Mouse (Mus musculus): ENCODE measurements around the gene Dbndd2. TPM values are rescaled to one million over a fixed set of nuclear protein-coding genes. Genes with fewer than 3 reads are reported as not detected.

The Dbndd2 gene
- polyA plus RNA-seq, 1 experiment from 2014 or later: 44.6 TPM

DNA sequence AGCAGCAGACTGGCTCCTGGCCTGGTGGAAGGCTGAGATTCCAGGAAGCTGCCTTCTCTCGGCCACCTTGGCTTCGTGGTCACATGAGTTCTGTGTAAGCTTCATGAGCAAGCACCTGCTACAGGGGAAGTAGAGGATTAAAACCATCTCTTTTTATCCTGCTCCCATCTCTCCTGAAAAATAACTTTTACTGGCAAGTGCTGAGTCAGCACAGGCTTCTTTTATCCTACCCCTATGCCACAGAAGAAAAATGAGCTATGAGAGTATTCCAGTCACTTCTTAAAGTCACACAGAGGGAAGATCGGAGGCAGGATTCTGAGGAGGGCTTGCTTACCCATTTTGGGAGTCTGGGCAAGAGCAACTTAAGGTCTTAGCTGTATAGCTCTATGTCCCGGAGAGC, 51.1 kb downstream of the Dbndd2 start:
- no peaks in the 10 kb centered on the region for H3K36me3 ChIP-seq (ENCODE audit: insufficient read depth, low read length)
- H3K4me2 ChIP-seq (replicated peaks; ENCODE audit: low read depth, low read length): no peak overlapping the region
- H3K27ac ChIP-seq (ENCODE audit: low read length): no peak overlapping the region
- WGBS: 61% methylated on average over 4 of the region's 4 CpGs
- H3K9me3 ChIP-seq (ENCODE audit: low read length): no peaks in the 10 kb centered on the region
- H3K27me3 ChIP-seq (replicated peaks; ENCODE audit: insufficient read depth, low read length): no peaks in the 10 kb centered on the region
- H3K9ac ChIP-seq (replicated peaks; ENCODE audit: low read depth): no peak overlapping the region
- ATAC-seq (no peak), DNase-seq (ENCODE audit: low spot score) (no peak)
- no peak for TF ChIP-seq CTCF (IDR thresholded peaks at IDR 0.05)
- TF ChIP-seq EP300 (IDR thresholded peaks at IDR 0.05): no peak
- H3K4me1 ChIP-seq (ENCODE audit: insufficient read depth, low read depth, low read length): no peaks in the 10 kb centered on the region
- H3K4me3 ChIP-seq (ENCODE audit: low read depth, low read length): no peak overlapping the region

DNA sequence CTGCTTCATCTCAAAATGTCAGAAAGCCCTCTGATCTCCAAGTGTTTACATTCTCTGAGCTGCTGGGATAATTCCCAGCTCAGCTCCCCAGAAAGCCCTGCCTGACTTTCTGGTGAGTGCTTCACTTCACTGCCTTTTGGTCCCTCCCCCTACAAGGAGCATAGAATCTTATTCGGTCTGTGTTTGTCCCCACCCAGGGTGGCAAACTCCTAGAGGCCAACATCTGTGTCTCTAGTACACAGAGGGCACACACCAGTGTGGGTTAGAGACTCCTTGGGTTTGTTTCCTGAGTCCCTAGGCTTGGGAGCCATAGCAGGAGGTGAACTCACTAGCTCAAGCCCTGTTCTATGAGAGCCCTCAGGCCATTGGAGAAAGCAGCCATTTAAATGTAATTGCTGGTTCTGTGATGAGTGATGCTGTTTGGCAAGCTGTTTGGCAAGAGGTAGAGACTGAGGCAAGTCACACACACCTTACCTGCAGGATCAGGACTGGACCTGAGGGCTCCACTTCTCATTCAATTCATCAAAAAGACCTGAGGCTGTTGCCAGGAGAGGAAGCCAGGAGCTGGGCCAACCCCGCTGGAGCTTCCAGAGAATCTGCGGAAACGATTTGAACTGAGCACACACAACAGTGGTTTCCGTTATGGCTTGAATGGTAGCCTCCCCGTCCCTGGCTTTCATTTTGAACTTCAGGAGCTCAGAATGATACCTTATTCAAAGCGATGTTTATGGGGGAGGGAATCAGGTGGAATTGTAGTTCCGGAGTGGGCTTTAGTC, 54.9 kb downstream of the Dbndd2 start:
- WGBS: 20% methylated on average over 8 of the region's 8 CpGs
- DNase-seq (ENCODE audit: low spot score): peak; percentile 31

DNA sequence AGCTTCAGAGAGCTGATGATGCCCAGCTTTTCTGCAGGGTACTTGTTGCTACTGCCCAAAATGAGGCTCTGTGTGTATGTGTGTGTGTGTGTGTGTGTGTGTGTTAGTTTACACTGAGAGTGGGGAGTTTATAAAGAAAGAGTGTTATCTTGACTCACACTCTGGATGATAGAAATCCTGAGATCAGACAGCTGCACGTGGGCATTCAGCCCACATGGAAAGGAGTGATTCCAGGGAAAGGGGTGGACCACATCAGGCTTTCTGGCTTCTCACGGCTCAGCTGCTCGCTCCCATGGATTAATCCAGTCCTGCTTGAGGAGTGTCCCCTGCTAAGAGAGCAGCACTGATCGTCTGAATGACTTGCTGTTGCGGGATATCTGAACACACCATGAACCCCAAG, 56.2 kb downstream of the Dbndd2 start:
- WGBS: 57% methylated on average over 5 of the region's 5 CpGs
- TF ChIP-seq EP300 (IDR thresholded peaks at IDR 0.05) (no peak), CTCF (IDR thresholded peaks at IDR 0.05) (no peak)
- Histone ChIP-seq H3K9me3 (ENCODE audit: low read length) (no peaks in the 10 kb centered on the region), H3K27me3 (replicated peaks; ENCODE audit: insufficient read depth, low read length) (no peaks in the 10 kb centered on the region), H3K9ac (replicated peaks; ENCODE audit: low read depth) (no peak overlapping the region), H3K4me2 (replicated peaks; ENCODE audit: low read depth, low read length) (no peak overlapping the region), H3K27ac (ENCODE audit: low read length) (no peak overlapping the region), H3K36me3 (ENCODE audit: insufficient read depth, low read length) (no peaks in the 10 kb centered on the region), H3K4me3 (ENCODE audit: low read depth, low read length) (no peak overlapping the region), H3K4me1 (ENCODE audit: insufficient read depth, low read depth, low read length) (no peaks in the 10 kb centered on the region)
- ATAC-seq (no peak), DNase-seq (ENCODE audit: low spot score) (no peak)

More for the DNA sequence above, 54.9 kb downstream of the Dbndd2 start:
- Histone ChIP-seq H3K27me3 (replicated peaks; ENCODE audit: insufficient read depth, low read length) (no peaks in the 10 kb centered on the region), H3K4me2 (replicated peaks; ENCODE audit: low read depth, low read length) (no peak overlapping the region), H3K4me1 (ENCODE audit: insufficient read depth, low read depth, low read length) (no peaks in the 10 kb centered on the region), H3K9me3 (ENCODE audit: low read length) (no peaks in the 10 kb centered on the region), H3K36me3 (ENCODE audit: insufficient read depth, low read length) (no peaks in the 10 kb centered on the region), H3K27ac (ENCODE audit: low read length) (no peak overlapping the region), H3K9ac (replicated peaks; ENCODE audit: low read depth) (no peak overlapping the region), H3K4me3 (ENCODE audit: low read depth, low read length) (no peak overlapping the region)
- TF ChIP-seq CTCF (IDR thresholded peaks at IDR 0.05) (no peak), EP300 (IDR thresholded peaks at IDR 0.05) (no peak)
- peak; percentile 46 for ATAC-seq

- H3K36me3 ChIP-seq (ENCODE audit: insufficient read depth, low read length): no peaks in the 10 kb centered on the region
- 71% methylated on average over 7 of the region's 7 CpGs for WGBS
These were observed 56.7 kb downstream of the Dbndd2 start for GRCm38 (mm10) chr2:164542598-164542997.

More at GRCm38 (mm10) chr2:164542598-164542997, 56.7 kb downstream of the Dbndd2 start:
- TF ChIP-seq CTCF (IDR thresholded peaks at IDR 0.05) (no peak), EP300 (IDR thresholded peaks at IDR 0.05) (no peak)
- H3K4me1 ChIP-seq (ENCODE audit: insufficient read depth, low read depth, low read length): no peaks in the 10 kb centered on the region
- no peak overlapping the region for H3K27ac ChIP-seq (ENCODE audit: low read length)
- no peak for DNase-seq (ENCODE audit: low spot score)
- H3K4me2 ChIP-seq (replicated peaks; ENCODE audit: low read depth, low read length): no peak overlapping the region
- H3K27me3 ChIP-seq (replicated peaks; ENCODE audit: insufficient read depth, low read length): no peaks in the 10 kb centered on the region
- ATAC-seq: no peak
- H3K9ac ChIP-seq (replicated peaks; ENCODE audit: low read depth): no peak overlapping the region
- no peak overlapping the region for H3K4me3 ChIP-seq (ENCODE audit: low read depth, low read length)
- H3K9me3 ChIP-seq (ENCODE audit: low read length): no peaks in the 10 kb centered on the region

Other genes with a start within 250 kb of the Dbndd2 start
- not detected in 2 replicates for gene Svs2, start 247.6 kb upstream of the Dbndd2 start, polyA plus RNA-seq (2015; fragmentation: Nextera tagmentation; extraction: Ambion mirVana)
- not detected in 2 replicates for gene Svs3b, start 229.5 kb upstream of the Dbndd2 start, polyA plus RNA-seq (2015; fragmentation: Nextera tagmentation; extraction: Ambion mirVana)
- gene Svs4, start 207.6 kb upstream of the Dbndd2 start, polyA plus RNA-seq (2015; fragmentation: Nextera tagmentation; extraction: Ambion mirVana): not detected in 2 replicates
- not detected in 2 replicates for gene Svs3a, start 196.8 kb upstream of the Dbndd2 start, polyA plus RNA-seq (2015; fragmentation: Nextera tagmentation; extraction: Ambion mirVana)
- not detected in 2 replicates for gene Svs6, start 169.4 kb upstream of the Dbndd2 start, polyA plus RNA-seq (2015; fragmentation: Nextera tagmentation; extraction: Ambion mirVana)
- gene Svs5, start 153.4 kb upstream of the Dbndd2 start, polyA plus RNA-seq (2015; fragmentation: Nextera tagmentation; extraction: Ambion mirVana): not detected in 2 replicates
- gene Slpi, start 97.0 kb upstream of the Dbndd2 start, polyA plus RNA-seq (2015; fragmentation: Nextera tagmentation; extraction: Ambion mirVana): 79.5 and 106 TPM in 2 replicates
- 29.7 and 42.6 TPM in 2 replicates for gene Rbpjl, start 83.0 kb upstream of the Dbndd2 start, polyA plus RNA-seq (2015; fragmentation: Nextera tagmentation; extraction: Ambion mirVana)
- gene Matn4, start 80.9 kb upstream of the Dbndd2 start, polyA plus RNA-seq (2015; fragmentation: Nextera tagmentation; extraction: Ambion mirVana): 71.4 and 81.2 TPM in 2 replicates
- 217 and 289 TPM in 2 replicates for gene Sdc4, start 42.2 kb upstream of the Dbndd2 start, polyA plus RNA-seq (2015; fragmentation: Nextera tagmentation; extraction: Ambion mirVana)
- 63.5 and 66.2 TPM in 2 replicates for gene Sys1, start 29.1 kb upstream of the Dbndd2 start, polyA plus RNA-seq (2015; fragmentation: Nextera tagmentation; extraction: Ambion mirVana)
- gene Gm20458, start 25.1 kb upstream of the Dbndd2 start, polyA plus RNA-seq (2015; fragmentation: Nextera tagmentation; extraction: Ambion mirVana): 23.5 and 32.9 TPM in 2 replicates
- not detected in 2 replicates for gene Trp53tg5, start 12.4 kb upstream of the Dbndd2 start, polyA plus RNA-seq (2015; fragmentation: Nextera tagmentation; extraction: Ambion mirVana)
- 45.5 and 54.8 TPM in 2 replicates for gene Pigt, start 11.4 kb downstream of the Dbndd2 start, polyA plus RNA-seq (2015; fragmentation: Nextera tagmentation; extraction: Ambion mirVana)
- 1,345 and 1,354 TPM in 2 replicates for gene Wfdc2, start 76.3 kb downstream of the Dbndd2 start, polyA plus RNA-seq (2015; fragmentation: Nextera tagmentation; extraction: Ambion mirVana)
- gene Spint3, start 87.4 kb downstream of the Dbndd2 start, polyA plus RNA-seq (2015; fragmentation: Nextera tagmentation; extraction: Ambion mirVana): not detected in 2 replicates
- gene Wfdc6a, start 99.3 kb downstream of the Dbndd2 start, polyA plus RNA-seq (2015; fragmentation: Nextera tagmentation; extraction: Ambion mirVana): 0.93 and 1.0 TPM in 2 replicates
- not detected in 2 replicates for gene Eppin, start 107.5 kb downstream of the Dbndd2 start, polyA plus RNA-seq (2015; fragmentation: Nextera tagmentation; extraction: Ambion mirVana)
- gene Wfdc6b, start 127.4 kb downstream of the Dbndd2 start, polyA plus RNA-seq (2015; fragmentation: Nextera tagmentation; extraction: Ambion mirVana): 0.90 and 1.3 TPM in 2 replicates
- gene Wfdc8, start 127.5 kb downstream of the Dbndd2 start, polyA plus RNA-seq (2015; fragmentation: Nextera tagmentation; extraction: Ambion mirVana): 0.36 and 0.43 TPM in 2 replicates
- not detected in 2 replicates for gene Wfdc16, start 152.7 kb downstream of the Dbndd2 start, polyA plus RNA-seq (2015; fragmentation: Nextera tagmentation; extraction: Ambion mirVana)
- 0.57 and 0.88 TPM in 2 replicates for gene Wfdc10, start 169.9 kb downstream of the Dbndd2 start, polyA plus RNA-seq (2015; fragmentation: Nextera tagmentation; extraction: Ambion mirVana)
- gene Wfdc9, start 170.5 kb downstream of the Dbndd2 start, polyA plus RNA-seq (2015; fragmentation: Nextera tagmentation; extraction: Ambion mirVana): not detected in 2 replicates
- gene Wfdc11, start 188.0 kb downstream of the Dbndd2 start, polyA plus RNA-seq (2015; fragmentation: Nextera tagmentation; extraction: Ambion mirVana): not detected in 2 replicates
- gene Wfdc13, start 199.0 kb downstream of the Dbndd2 start, polyA plus RNA-seq (2015; fragmentation: Nextera tagmentation; extraction: Ambion mirVana): 1.3 and 1.9 TPM in 2 replicates
- gene Spint4, start 212.4 kb downstream of the Dbndd2 start, polyA plus RNA-seq (2015; fragmentation: Nextera tagmentation; extraction: Ambion mirVana): not detected in 2 replicates
- not detected in 2 replicates for gene Spint5, start 229.2 kb downstream of the Dbndd2 start, polyA plus RNA-seq (2015; fragmentation: Nextera tagmentation; extraction: Ambion mirVana)